Mouse (Mus musculus): ENCODE data around the gene Exoc2.
A peak's percentile ranks its signal among the peaks of the same experiment; 100 is the strongest.

Gene Exoc2

DNA sequence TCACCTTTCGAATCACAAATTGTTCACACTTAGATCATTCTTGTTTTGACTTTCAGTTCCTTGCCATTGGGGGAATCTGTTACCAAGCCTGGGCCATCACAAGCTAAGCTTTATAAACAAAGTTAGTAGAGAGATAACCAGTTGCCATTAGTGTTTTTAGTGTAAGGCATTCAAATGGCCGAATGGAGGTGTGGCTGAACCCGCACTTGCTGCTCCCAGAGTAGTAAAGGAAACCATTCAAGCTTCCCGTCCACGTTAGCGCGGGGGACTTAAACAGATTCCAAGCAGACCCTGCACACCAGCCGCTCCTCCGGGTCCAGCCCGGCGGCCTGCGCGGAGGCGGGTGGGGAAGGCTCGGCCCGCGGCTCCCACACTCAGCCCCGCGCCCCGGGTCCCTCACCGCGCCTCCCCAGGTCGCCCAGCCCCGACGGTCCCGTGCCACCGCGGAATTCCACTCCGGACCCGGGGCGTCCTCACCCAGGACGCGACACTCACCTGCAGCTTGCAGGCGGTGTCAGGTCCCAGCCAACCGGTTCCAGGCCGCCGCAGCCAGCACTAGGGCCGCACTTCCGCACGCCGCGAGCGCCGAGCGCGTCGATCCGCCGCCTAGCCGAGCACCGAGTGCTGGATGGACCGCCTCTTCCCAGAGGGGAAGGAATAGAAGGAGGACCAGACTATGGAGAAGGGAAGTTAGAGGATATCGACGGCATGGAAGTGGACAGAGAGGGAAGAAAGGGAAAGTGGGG, at the start of gene Exoc2, which contains the start of gene Gm5447:
Exoc2 (minus strand) TSS at position 593 of the 746 bp plus-strand sequence.
Gm5447 (plus strand) TSS at position 704 of the 746 bp plus-strand sequence.
- peak; percentile 82 to 91 for DNase-seq

DNA sequence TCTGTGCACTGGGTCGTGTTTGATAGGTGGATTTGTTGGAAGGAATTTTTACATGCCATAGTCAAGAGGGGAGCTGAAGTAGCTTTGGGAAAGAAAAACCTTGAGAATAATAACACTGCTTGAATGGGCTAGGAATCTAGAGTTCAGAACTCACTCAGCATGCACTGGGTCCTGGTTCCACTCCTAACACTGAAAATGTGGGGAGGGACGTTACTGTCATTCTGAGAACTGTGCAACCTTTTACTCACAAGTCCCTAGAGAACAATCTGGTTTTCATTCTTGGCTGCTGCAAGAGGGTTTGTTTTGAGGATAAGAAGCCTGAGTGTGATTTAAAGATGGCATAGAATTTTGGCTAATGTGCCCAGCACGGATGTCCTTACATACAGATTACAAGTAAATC, 49.8 kb upstream of the Exoc2 start:
- DNase-seq = no peak

GRCm38 (mm10) chr13:31021927-31022326, 48.0 kb upstream of the Exoc2 start:
- DNase-seq = no peak

- DNase-seq = no peak
Observed at GRCm38 (mm10) chr13:31021514-31021913, 47.6 kb upstream of the Exoc2 start.

GRCm38 (mm10) chr13:31017545-31017944, 43.7 kb upstream of the Exoc2 start:
- DNase-seq = no peak

DNA sequence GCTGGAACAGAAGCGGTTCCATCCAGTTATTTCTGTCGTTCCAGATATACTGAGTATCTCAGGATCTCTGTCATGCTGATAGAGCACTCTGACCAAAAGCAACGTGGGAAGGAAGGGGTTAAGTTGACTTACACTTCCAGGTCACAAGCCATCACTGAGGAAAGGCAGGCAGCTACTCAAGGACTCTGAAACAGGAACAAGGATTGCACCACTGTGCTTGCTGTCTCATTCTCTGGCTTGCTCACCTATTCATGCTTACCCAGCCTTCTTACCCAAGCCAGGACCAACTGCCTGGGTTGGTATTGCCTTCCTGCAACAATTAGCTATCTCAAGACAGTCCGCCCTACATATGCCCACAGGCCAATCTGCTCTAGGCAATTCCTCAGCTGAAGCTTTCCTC, 31.1 kb upstream of the Exoc2 start:
- no peak for DNase-seq

- DNase-seq = no peak
Observed at GRCm38 (mm10) chr13:31004458-31004857, 30.6 kb upstream of the Exoc2 start.

DNA sequence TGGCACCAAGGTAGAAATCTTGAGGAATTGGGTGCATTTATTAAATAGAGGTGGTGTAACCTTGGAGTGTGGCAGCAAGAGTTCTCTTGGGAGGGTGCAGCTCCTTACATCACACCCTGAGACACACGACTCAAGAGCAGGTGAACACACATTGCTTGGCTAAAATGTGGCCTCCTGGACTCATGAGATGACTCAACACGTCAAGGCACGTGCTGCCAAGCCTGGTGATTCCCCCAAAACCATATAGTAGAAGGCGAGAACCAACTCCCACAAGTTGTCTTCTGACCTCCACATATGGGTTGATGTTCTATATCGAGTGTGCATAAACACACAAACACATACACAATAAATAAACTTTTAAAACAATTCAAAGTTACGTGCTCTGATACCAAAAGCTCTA, 25.9 kb upstream of the Exoc2 start:
- no peak for DNase-seq

- no peak for DNase-seq
Observed at GRCm38 (mm10) chr13:30997526-30998253, 23.8 kb upstream of the Exoc2 start.

DNA sequence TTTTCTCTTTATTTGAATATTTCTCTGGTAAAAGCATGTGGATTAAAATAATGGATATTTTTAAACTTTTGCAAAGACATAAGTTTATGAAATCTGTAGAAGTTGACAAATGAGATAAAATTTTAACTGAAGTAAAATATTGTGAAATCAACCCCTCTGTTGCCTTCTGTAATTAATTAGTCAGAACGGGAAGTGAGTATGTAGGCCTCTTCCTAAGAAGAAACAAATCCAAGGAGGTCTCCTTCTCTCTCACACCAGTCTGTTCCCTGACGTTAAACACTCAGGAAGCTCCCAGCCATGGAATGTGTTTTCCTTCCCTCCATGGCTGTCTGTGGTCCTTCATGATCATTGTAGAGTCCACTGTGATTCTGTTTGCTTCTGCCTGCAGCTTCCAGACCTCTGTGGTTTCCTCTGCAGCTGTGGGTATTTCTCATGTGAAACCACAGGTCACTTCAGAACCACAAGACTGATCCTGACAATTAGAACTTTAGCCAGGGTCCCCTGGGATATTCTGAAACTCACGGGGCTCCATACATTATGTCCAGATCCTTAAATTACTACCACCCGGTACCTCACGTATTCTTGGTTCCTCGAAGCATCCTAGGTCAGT, 20.5 kb upstream of the Exoc2 start:
- no peak for DNase-seq

DNA sequence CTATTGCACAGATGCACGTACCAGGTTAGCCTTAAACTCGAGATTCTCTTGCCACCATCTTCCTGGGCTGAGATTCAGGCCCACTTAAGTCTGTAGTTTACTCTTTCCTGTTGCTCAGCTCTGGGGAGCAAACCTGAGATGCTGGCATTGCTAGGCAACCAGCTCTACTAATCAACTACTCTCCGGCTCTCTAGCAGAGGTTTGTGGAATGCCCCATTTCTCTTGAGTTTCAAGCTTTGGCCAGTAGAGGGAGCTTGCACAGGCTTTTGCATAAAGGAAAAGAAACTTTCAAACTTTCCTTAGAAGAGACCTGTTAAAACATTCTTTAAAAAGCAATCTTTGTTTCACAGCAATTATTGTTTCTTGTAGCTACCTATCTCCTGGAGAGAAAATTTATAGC, 19.9 kb upstream of the Exoc2 start:
- peak; percentile 44 to 71 for DNase-seq

DNA sequence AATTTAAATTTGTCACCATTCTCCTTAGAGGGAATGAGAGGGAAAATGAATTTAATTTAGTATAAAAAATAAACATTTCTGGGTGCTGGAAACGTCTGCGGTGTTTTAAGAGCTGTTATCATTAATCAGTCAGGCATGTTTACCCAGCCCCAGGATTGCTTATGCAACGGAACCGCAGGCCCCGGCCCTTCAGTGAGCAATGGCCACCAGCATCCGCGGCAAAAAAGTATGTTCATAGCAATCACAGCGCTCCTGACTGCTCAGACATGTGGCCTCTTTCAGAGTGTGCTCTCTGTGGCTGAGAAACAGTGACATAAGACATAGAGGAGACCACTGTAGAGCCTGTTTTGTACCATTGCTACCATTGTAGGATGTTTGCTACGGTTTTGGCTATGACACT, 16.3 kb upstream of the Exoc2 start:
- DNase-seq = no peak

DNA sequence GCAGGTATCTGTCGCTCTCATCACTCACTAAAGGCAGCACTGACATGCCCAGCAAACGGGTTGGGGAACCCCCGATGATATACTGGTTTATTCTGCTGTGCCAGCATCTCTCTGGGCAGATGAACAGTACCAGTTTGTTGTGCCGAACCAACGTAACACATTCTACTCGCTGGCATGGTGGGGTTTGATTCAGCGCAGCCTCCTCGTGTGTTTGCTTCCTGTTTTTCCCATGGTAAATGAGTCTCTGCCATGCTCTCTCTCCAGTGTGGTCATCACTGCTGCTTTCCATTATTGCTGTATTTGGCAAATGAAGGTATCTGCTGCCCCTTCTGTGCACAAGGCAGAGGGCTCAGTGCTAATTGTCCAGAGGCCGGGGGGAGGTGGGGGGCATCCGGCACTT, 15.8 kb upstream of the Exoc2 start:
- DNase-seq = no peak

- DNase-seq = no peak
Observed at GRCm38 (mm10) chr13:30987686-30988085, 13.8 kb upstream of the Exoc2 start.

- no peak for DNase-seq
Observed at GRCm38 (mm10) chr13:30986934-30987455, 13.1 kb upstream of the Exoc2 start.

GRCm38 (mm10) chr13:30985598-30986466, 11.9 kb upstream of the Exoc2 start:
- DNase-seq = peak; percentile 40 to 56

DNA sequence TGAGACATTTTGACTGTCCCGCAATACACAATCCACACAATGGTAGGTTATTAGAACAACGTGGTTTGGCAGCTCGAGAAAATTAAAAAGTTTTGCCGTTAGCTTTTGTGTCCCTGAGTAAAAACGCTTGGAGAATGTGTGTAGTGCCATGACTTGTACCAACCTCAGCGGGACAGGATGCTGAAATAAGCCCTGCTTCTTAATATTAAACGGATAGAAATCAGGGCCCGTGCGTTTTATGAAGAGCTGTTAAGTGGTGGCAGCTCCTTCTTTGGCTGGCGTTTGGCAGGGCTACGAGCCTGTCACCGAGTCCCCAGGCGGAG, 11.3 kb upstream of the Exoc2 start:
- no peak for DNase-seq

DNA sequence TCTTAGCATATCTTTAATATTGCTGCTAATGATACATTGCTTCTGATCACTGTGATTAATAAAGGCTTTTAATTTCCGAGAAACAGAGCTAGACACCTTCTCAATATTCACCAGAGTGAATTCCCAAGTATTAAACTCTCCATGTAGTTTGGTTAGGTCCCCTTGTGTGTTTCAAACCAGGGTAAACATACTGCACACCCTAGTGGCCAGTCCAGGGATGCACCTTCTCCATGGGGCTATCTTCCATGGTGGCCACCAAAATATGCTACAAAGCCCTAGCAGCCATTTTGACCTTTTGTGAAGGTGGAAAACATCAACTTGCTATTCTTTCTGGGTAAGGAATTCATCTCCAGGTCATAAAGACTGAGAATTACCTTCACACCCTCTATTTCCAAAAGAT, 7.8 kb upstream of the Exoc2 start:
- DNase-seq = peak; percentile 52 to 69

GRCm38 (mm10) chr13:30978224-30978623, 4.3 kb upstream of the Exoc2 start:
- no peak for DNase-seq

- no peak for DNase-seq
Observed at GRCm38 (mm10) chr13:30976536-30977084, 2.7 kb upstream of the Exoc2 start.

- DNase-seq = peak in 1 of 2 experiments; percentile 43
Observed at GRCm38 (mm10) chr13:30974247-30974630, 346 bp upstream of the Exoc2 start.

- no peak for DNase-seq
Observed at GRCm38 (mm10) chr13:30972102-30972501, 1.8 kb downstream of the Exoc2 start.

Data from kidney, postnatal 25 days (tissue).